Mouse (Mus musculus): Measurements from ENCODE around the gene Trim8.

Trim8 gene

GRCm38 (mm10) chr19:46501401-46502068 lies at the start of gene Trim8:
Gene Trim8, plus strand, starts transcription at chr19:46501702.
- peak; percentile 87 for DNase-seq (ENCODE audit: extremely low read depth, insufficient read length, low spot score)

- no peak for DNase-seq (ENCODE audit: extremely low read depth, insufficient read length, low spot score)
Observed at GRCm38 (mm10) chr19:46452052-46452827, 49.3 kb upstream of the Trim8 start.

GRCm38 (mm10) chr19:46452916-46453315 lies 48.6 kb upstream of the Trim8 start:
- DNase-seq (ENCODE audit: extremely low read depth, insufficient read length, low spot score), result no peak

- no peak for DNase-seq (ENCODE audit: extremely low read depth, insufficient read length, low spot score)
Observed at GRCm38 (mm10) chr19:46454126-46454880, 47.2 kb upstream of the Trim8 start.

GRCm38 (mm10) chr19:46455032-46455431 lies 46.5 kb upstream of the Trim8 start:
- no peak for DNase-seq (ENCODE audit: extremely low read depth, insufficient read length, low spot score)

GRCm38 (mm10) chr19:46455556-46455955 lies 45.9 kb upstream of the Trim8 start:
- DNase-seq (ENCODE audit: extremely low read depth, insufficient read length, low spot score), result no peak

- no peak for DNase-seq (ENCODE audit: extremely low read depth, insufficient read length, low spot score)
Observed at GRCm38 (mm10) chr19:46456018-46456735, 45.3 kb upstream of the Trim8 start.

- no peak for DNase-seq (ENCODE audit: extremely low read depth, insufficient read length, low spot score)
Observed at GRCm38 (mm10) chr19:46457798-46458197, 43.7 kb upstream of the Trim8 start.

GRCm38 (mm10) chr19:46459256-46459655 lies 42.2 kb upstream of the Trim8 start:
- peak; percentile 51 for DNase-seq (ENCODE audit: extremely low read depth, insufficient read length, low spot score)

- no peak for DNase-seq (ENCODE audit: extremely low read depth, insufficient read length, low spot score)
Observed at GRCm38 (mm10) chr19:46459889-46460288, 41.6 kb upstream of the Trim8 start.

- DNase-seq (ENCODE audit: extremely low read depth, insufficient read length, low spot score), result no peak
Observed at GRCm38 (mm10) chr19:46462574-46462973, 38.9 kb upstream of the Trim8 start.

- no peak for DNase-seq (ENCODE audit: extremely low read depth, insufficient read length, low spot score)
Observed at GRCm38 (mm10) chr19:46463446-46463845, 38.1 kb upstream of the Trim8 start.

- no peak for DNase-seq (ENCODE audit: extremely low read depth, insufficient read length, low spot score)
Observed at GRCm38 (mm10) chr19:46466160-46466559, 35.3 kb upstream of the Trim8 start.

GRCm38 (mm10) chr19:46467051-46467503 lies 34.4 kb upstream of the Trim8 start:
- no peak for DNase-seq (ENCODE audit: extremely low read depth, insufficient read length, low spot score)

GRCm38 (mm10) chr19:46470364-46471240 lies 30.9 kb upstream of the Trim8 start:
- DNase-seq (ENCODE audit: extremely low read depth, insufficient read length, low spot score), result no peak

GRCm38 (mm10) chr19:46471324-46472093 lies 30.0 kb upstream of the Trim8 start:
- no peak for DNase-seq (ENCODE audit: extremely low read depth, insufficient read length, low spot score)

- no peak for DNase-seq (ENCODE audit: extremely low read depth, insufficient read length, low spot score)
Observed at GRCm38 (mm10) chr19:46477432-46477845, 24.1 kb upstream of the Trim8 start.

- DNase-seq (ENCODE audit: extremely low read depth, insufficient read length, low spot score), result peak; percentile 84
Observed at GRCm38 (mm10) chr19:46478242-46478641, 23.3 kb upstream of the Trim8 start.

- peak; percentile 84 for DNase-seq (ENCODE audit: extremely low read depth, insufficient read length, low spot score)
Observed at GRCm38 (mm10) chr19:46478826-46479225, 22.7 kb upstream of the Trim8 start.

Measured in 3134 (cell line).